Mouse (Mus musculus): ENCODE measurements around the gene Gm28042. TPM values are rescaled to one million over a fixed set of nuclear protein-coding genes. Genes with fewer than 3 reads are reported as not detected.
A peak's percentile ranks its signal among the peaks of the same experiment; 100 is the strongest.

Gm28042 gene
- polyA plus RNA-seq, 1 experiment from 2014 or later: 2.9 TPM

DNA sequence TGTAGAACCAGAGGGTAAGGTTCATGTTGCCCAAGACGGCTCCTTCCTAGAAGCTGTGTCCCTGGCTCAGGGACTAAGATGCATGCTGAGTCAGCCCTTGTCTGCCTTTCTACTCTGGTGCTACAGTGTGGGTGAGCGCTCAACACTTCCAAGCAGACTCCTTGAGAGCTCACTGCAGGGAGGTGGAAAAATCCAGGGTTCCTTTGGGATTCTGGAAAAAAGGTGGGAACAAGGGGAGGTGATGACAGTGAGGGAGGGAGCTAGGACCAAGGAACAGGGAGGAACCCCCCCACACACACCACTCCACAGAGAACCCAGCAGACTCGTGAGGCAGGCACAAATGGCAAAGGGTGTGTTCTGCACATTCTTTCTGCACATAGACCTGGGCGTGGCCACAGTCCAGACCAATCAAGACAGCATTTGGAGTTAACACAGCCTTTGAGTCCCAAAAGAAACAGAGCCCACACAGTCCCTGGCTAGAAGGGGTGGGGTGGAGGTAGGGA, 16.9 kb downstream of the Gm28042 start:
- Histone ChIP-seq H3K9me3 (replicated peaks; ENCODE audit: control insufficient read depth, low read length) (no peaks in the 10 kb centered on the region), H3K27me3 (ENCODE audit: control insufficient read depth, insufficient read depth, low read length) (no peaks in the 10 kb centered on the region), H3K27ac (replicated peaks; ENCODE audit: low read depth, low read length) (no peak overlapping the region), H3K4me1 (ENCODE audit: control insufficient read depth, insufficient read depth, low read length) (no peaks in the 10 kb centered on the region), H3K9ac (replicated peaks; ENCODE audit: low read length) (no peak overlapping the region), H3K36me3 (replicated peaks; ENCODE audit: control insufficient read depth, insufficient read depth, low read depth, low read length) (peaks cover 3% of the 10 kb centered on the region; the same call in 1 of the 2 replicates), H3K4me3 (ENCODE audit: low read depth, low read length) (no peak overlapping the region), H3K4me2 (ENCODE audit: low read depth, low read length) (no peak overlapping the region)
- ATAC-seq (replicated peaks; ENCODE audit: insufficient number of reproducible peaks, low FRiP score, low TSS enrichment, low read depth) (peak; percentile 14; the same call in 1 of the 2 replicates), DNase-seq (ENCODE audit: low spot score) (no peak)
- WGBS: 53% methylated on average over 4 of the region's 4 CpGs

DNA sequence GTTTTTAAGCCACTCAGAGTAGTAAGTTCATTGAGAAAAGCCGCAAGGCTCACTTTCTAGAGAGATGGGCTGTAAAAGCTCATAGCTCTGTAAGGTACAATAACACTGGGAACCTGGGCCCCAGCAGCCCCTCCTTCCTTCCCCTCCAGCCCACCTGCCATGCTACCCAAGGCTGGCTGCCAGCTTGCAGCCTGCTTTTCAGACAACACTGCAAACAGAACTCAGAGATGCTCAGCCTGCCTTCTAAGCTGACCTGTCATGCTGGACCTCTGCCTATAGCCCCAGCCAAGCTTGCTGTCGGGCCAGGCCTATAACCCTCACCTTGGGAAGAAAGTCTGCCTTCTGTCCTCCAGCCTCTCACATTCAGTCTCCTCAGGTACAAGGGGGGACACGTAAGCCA, 17.4 kb downstream of the Gm28042 start:
- Histone ChIP-seq H3K4me3 (ENCODE audit: low read depth, low read length) (no peak overlapping the region), H3K9ac (replicated peaks; ENCODE audit: low read length) (no peak overlapping the region), H3K27ac (replicated peaks; ENCODE audit: low read depth, low read length) (no peak overlapping the region), H3K27me3 (ENCODE audit: control insufficient read depth, insufficient read depth, low read length) (no peaks in the 10 kb centered on the region), H3K4me2 (ENCODE audit: low read depth, low read length) (no peak overlapping the region), H3K36me3 (replicated peaks; ENCODE audit: control insufficient read depth, insufficient read depth, low read depth, low read length) (peaks cover 3% of the 10 kb centered on the region; the same call in 1 of the 2 replicates), H3K9me3 (replicated peaks; ENCODE audit: control insufficient read depth, low read length) (no peaks in the 10 kb centered on the region), H3K4me1 (ENCODE audit: control insufficient read depth, insufficient read depth, low read length) (no peaks in the 10 kb centered on the region)
- WGBS: 82% methylated on average over 3 of the region's 3 CpGs
- DNase-seq (ENCODE audit: low spot score) (no peak), ATAC-seq (replicated peaks; ENCODE audit: insufficient number of reproducible peaks, low FRiP score, low TSS enrichment, low read depth) (no peak)

DNA sequence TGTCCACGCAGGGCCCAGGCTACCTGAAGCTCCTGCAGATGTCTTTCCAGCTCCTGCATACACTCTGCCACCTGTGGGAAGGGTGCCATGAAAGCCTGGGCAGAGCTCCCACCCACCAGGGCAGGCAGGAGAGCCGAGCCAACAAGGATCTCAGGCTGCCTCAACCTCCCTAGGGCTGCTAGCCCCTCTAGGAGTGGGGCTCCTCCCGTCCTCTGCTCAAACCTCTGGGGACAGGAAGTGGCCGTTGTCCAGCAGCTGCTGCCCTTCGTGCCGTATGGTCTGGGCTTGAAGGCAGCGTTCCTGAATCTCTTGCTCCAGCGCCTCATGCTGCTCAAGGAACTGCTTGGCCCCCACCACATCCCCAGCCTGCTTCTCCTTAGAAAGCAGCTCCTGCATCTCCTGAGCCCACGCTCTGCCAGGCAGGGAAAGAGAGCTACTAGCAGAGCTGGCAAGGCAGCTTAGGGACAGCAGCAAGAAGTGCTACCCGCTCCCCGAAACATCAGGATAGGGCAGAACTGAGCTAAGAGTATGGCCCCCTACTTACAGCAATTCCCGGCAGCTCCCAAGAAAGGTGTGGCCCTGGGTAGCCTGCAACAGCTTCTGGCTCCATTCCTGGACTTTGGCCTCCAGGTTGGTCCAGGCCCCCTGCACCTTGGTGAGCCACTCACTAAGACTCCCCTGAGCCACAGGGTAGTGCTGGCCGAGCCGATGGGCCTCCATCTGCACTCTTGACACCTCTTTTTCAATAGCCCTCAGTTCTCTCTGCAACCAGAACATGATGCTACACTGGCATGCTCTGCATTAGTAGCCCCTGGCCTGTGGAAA, 19.4 kb downstream of the Gm28042 start:
- H3K9ac ChIP-seq (replicated peaks; ENCODE audit: low read length): no peak overlapping the region
- peaks cover 3% of the 10 kb centered on the region; the same call in 1 of the 2 replicates for H3K36me3 ChIP-seq (replicated peaks; ENCODE audit: control insufficient read depth, insufficient read depth, low read depth, low read length)
- no peak for ATAC-seq (replicated peaks; ENCODE audit: insufficient number of reproducible peaks, low FRiP score, low TSS enrichment, low read depth)
- H3K4me2 ChIP-seq (ENCODE audit: low read depth, low read length): no peak overlapping the region
- 61% methylated on average over 14 of the region's 14 CpGs for WGBS
- no peaks in the 10 kb centered on the region for H3K9me3 ChIP-seq (replicated peaks; ENCODE audit: control insufficient read depth, low read length)
- DNase-seq (ENCODE audit: low spot score): no peak
- H3K27ac ChIP-seq (replicated peaks; ENCODE audit: low read depth, low read length): no peak overlapping the region
- H3K4me1 ChIP-seq (ENCODE audit: control insufficient read depth, insufficient read depth, low read length): no peaks in the 10 kb centered on the region
- no peak overlapping the region for H3K4me3 ChIP-seq (ENCODE audit: low read depth, low read length)
- no peaks in the 10 kb centered on the region for H3K27me3 ChIP-seq (ENCODE audit: control insufficient read depth, insufficient read depth, low read length)

GRCm38 (mm10) chr2:120048173-120048572, 20.9 kb downstream of the Gm28042 start:
- 76% methylated on average over 9 of the region's 9 CpGs for WGBS
- Histone ChIP-seq H3K27ac (replicated peaks; ENCODE audit: low read depth, low read length) (no peak overlapping the region), H3K36me3 (replicated peaks; ENCODE audit: control insufficient read depth, insufficient read depth, low read depth, low read length) (no peaks in the 10 kb centered on the region), H3K4me1 (ENCODE audit: control insufficient read depth, insufficient read depth, low read length) (no peaks in the 10 kb centered on the region), H3K4me3 (ENCODE audit: low read depth, low read length) (no peak overlapping the region), H3K9me3 (replicated peaks; ENCODE audit: control insufficient read depth, low read length) (no peaks in the 10 kb centered on the region), H3K27me3 (ENCODE audit: control insufficient read depth, insufficient read depth, low read length) (no peaks in the 10 kb centered on the region), H3K4me2 (ENCODE audit: low read depth, low read length) (no peak overlapping the region), H3K9ac (replicated peaks; ENCODE audit: low read length) (no peak overlapping the region)
- DNase-seq (ENCODE audit: low spot score): no peak
- ATAC-seq (replicated peaks; ENCODE audit: insufficient number of reproducible peaks, low FRiP score, low TSS enrichment, low read depth): no peak

DNA sequence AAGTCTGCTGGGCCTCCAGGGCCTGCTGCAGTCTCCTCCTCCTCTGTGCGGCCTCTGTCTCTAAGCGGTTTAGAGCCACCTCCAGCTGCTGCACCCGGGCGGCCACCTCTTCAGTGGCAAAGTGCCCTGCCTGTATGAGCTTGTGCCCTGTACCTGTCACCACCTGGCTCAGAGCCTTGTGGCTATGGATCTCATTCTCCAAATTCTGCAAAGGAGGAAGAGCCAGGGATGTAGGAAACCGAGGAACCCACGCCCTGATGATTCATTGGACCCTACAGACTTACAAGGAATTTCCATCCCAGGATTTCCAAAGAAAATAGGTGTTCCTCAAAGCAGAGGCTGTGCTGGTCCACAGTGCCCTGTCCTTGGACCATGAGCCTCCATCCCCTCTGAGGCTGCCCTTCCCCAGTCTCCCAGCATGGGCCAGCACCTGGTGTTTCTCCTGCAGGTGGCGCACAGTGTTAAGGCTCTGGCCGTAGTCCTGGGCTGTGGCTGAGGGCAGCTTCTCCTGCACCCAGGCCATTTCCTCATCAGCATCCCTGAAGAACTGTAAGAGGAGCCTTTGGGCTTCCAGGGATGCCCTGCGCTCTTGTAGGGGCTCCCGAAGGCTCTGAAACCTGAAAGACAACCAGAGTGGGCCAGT, 22.5 kb downstream of the Gm28042 start:
- no peaks in the 10 kb centered on the region for H3K4me1 ChIP-seq (ENCODE audit: control insufficient read depth, insufficient read depth, low read length)
- 60% methylated on average over 10 of the region's 10 CpGs for WGBS
- peak; percentile 61; the same call in 1 of the 2 replicates for ATAC-seq (replicated peaks; ENCODE audit: insufficient number of reproducible peaks, low FRiP score, low TSS enrichment, low read depth)
- no peak overlapping the region for H3K9ac ChIP-seq (replicated peaks; ENCODE audit: low read length)
- no peaks in the 10 kb centered on the region for H3K9me3 ChIP-seq (replicated peaks; ENCODE audit: control insufficient read depth, low read length)
- DNase-seq (ENCODE audit: low spot score): peak; percentile 53
- no peak overlapping the region for H3K4me2 ChIP-seq (ENCODE audit: low read depth, low read length)
- H3K4me3 ChIP-seq (ENCODE audit: low read depth, low read length): no peak overlapping the region
- H3K27ac ChIP-seq (replicated peaks; ENCODE audit: low read depth, low read length): no peak overlapping the region
- H3K27me3 ChIP-seq (ENCODE audit: control insufficient read depth, insufficient read depth, low read length): no peaks in the 10 kb centered on the region
- no peaks in the 10 kb centered on the region for H3K36me3 ChIP-seq (replicated peaks; ENCODE audit: control insufficient read depth, insufficient read depth, low read depth, low read length)

- Histone ChIP-seq H3K36me3 (replicated peaks; ENCODE audit: control insufficient read depth, insufficient read depth, low read depth, low read length) (no peaks in the 10 kb centered on the region), H3K27me3 (ENCODE audit: control insufficient read depth, insufficient read depth, low read length) (no peaks in the 10 kb centered on the region), H3K27ac (replicated peaks; ENCODE audit: low read depth, low read length) (no peak overlapping the region), H3K4me2 (ENCODE audit: low read depth, low read length) (no peak overlapping the region), H3K9ac (replicated peaks; ENCODE audit: low read length) (no peak overlapping the region), H3K4me3 (ENCODE audit: low read depth, low read length) (no peak overlapping the region), H3K4me1 (ENCODE audit: control insufficient read depth, insufficient read depth, low read length) (no peaks in the 10 kb centered on the region), H3K9me3 (replicated peaks; ENCODE audit: control insufficient read depth, low read length) (no peaks in the 10 kb centered on the region)
- ATAC-seq (replicated peaks; ENCODE audit: insufficient number of reproducible peaks, low FRiP score, low TSS enrichment, low read depth): no peak
- 59% methylated on average over 6 of the region's 6 CpGs for WGBS
- DNase-seq (ENCODE audit: low spot score): no peak
Measured at GRCm38 (mm10) chr2:120051405-120051804, 24.1 kb downstream of the Gm28042 start.

GRCm38 (mm10) chr2:120054771-120055552, 27.7 kb downstream of the Gm28042 start:
- H3K4me3 ChIP-seq (ENCODE audit: low read depth, low read length): no peak overlapping the region
- H3K4me2 ChIP-seq (ENCODE audit: low read depth, low read length): no peak overlapping the region
- WGBS: 89% methylated on average over 12 of the region's 12 CpGs
- no peaks in the 10 kb centered on the region for H3K9me3 ChIP-seq (replicated peaks; ENCODE audit: control insufficient read depth, low read length)
- no peak overlapping the region for H3K9ac ChIP-seq (replicated peaks; ENCODE audit: low read length)
- DNase-seq (ENCODE audit: low spot score) (no peak), ATAC-seq (replicated peaks; ENCODE audit: insufficient number of reproducible peaks, low FRiP score, low TSS enrichment, low read depth) (no peak)
- H3K36me3 ChIP-seq (replicated peaks; ENCODE audit: control insufficient read depth, insufficient read depth, low read depth, low read length): no peaks in the 10 kb centered on the region
- no peak overlapping the region for H3K27ac ChIP-seq (replicated peaks; ENCODE audit: low read depth, low read length)
- H3K27me3 ChIP-seq (ENCODE audit: control insufficient read depth, insufficient read depth, low read length): no peaks in the 10 kb centered on the region
- no peaks in the 10 kb centered on the region for H3K4me1 ChIP-seq (ENCODE audit: control insufficient read depth, insufficient read depth, low read length)

Measured in embryonic facial prominence, embryonic 11.5 days (tissue).